Mouse (Mus musculus) embryonic facial prominence, embryonic 11.5 days (tissue): ENCODE data around the gene Eif3d. TPM values are rescaled to one million over a fixed set of nuclear protein-coding genes. Genes with fewer than 3 reads are reported as not detected.
A peak's percentile ranks its signal among the peaks of the same experiment; 100 is the strongest.

Experiments used
- ATAC-seq: fragments of 200-750 bp; cut with Nextera tagmentation; replicated peaks from 2 replicates; pipeline ENCODE4 v1.8.0; 2017; ENCODE audit warnings: low read depth; ENCODE audit not compliant: insufficient number of reproducible peaks, low FRiP score, low TSS enrichment
- DNase-seq: peaks from one replicate; pipeline ENCODE4 v3.0.0-alpha.2; 2015; ENCODE audit warnings: low spot score
- H3K27ac ChIP-seq: fragments of 300-500 bp; sonication (generic); replicated peaks from 2 replicates; pipeline ENCODE4 v1.5.1; 2014; ENCODE audit warnings: mild to moderate bottlenecking, low read depth, low read length, control low read depth
- H3K27me3 ChIP-seq: fragments of 300-500 bp; sonication (generic); 2 replicates; pipeline ENCODE4 v1.6.1; 2014; ENCODE audit warnings: mild to moderate bottlenecking, low read length, moderate library complexity, mixed read lengths; ENCODE audit not compliant: control insufficient read depth, insufficient read depth
- H3K36me3 ChIP-seq: fragments of 300-500 bp; sonication (generic); replicated peaks from 2 replicates; pipeline ENCODE4 v1.6.1; 2014; ENCODE audit warnings: low read depth, mild to moderate bottlenecking, low read length, moderate library complexity, mixed read lengths; ENCODE audit not compliant: control insufficient read depth, insufficient read depth
- H3K4me1 ChIP-seq: fragments of 300-500 bp; sonication (generic); 2 replicates; pipeline ENCODE4 v1.6.1; 2014; ENCODE audit warnings: low read length, mixed read lengths; ENCODE audit not compliant: control insufficient read depth, insufficient read depth
- H3K4me2 ChIP-seq: fragments of 300-500 bp; sonication (generic); 2 replicates; pipeline ENCODE4 v1.6.1; 2014; ENCODE audit warnings: low read depth, mild to moderate bottlenecking, control low read depth, low read length, moderate library complexity
- H3K4me3 ChIP-seq: fragments of 300-500 bp; sonication (generic); 2 replicates; pipeline ENCODE4 v1.5.1; 2014; ENCODE audit warnings: low read depth, low read length, control low read depth
- H3K9ac ChIP-seq: fragments of 300-500 bp; sonication (generic); replicated peaks from 2 replicates; pipeline ENCODE4 v1.6.1; 2014; ENCODE audit warnings: mild to moderate bottlenecking, control low read depth, low read length
- H3K9me3 ChIP-seq: fragments of 300-500 bp; sonication (generic); replicated peaks from 2 replicates; pipeline ENCODE4 v1.6.1; 2016; ENCODE audit warnings: mild to moderate bottlenecking, low read length, inconsistent platforms, mixed read lengths; ENCODE audit not compliant: control insufficient read depth
- WGBS: fragments of 180-500 bp; shearing (Covaris S2); extraction: QIAGEN DNeasy Blood & Tissue Kit; methylation state at CpG from one replicate; pipeline ENCODE4 v1.1.7; 2014; 5-methylcytosine and 5-hydroxymethylcytosine counted together
- polyA plus RNA-seq: library from polyadenylated mRNA; unstranded; fragments of >200 nt; fragmentation: Nextera tagmentation; extraction: Ambion mirVana; gene quantifications from 2 replicates; pipeline ENCODE4 v1.2.1, GENCODE M21; 2014

Eif3d gene
- polyA plus RNA-seq, 1 experiment from 2014 or later, result 246 TPM

GRCm38 (mm10) chr15:77922710-77923109 lies 47.9 kb downstream of the Eif3d start:
- H3K27me3 ChIP-seq, result no peaks in the 10 kb centered on the region
- ATAC-seq, result no peak
- H3K4me1 ChIP-seq, result peaks cover 3% of the 10 kb centered on the region; the same call in 1 of the 2 replicates
- H3K9me3 ChIP-seq, result no peaks in the 10 kb centered on the region
- no peak overlapping the region for H3K9ac ChIP-seq
- 85% methylated on average over 9 of the region's 9 CpGs for WGBS
- no peak overlapping the region for H3K4me3 ChIP-seq
- H3K36me3 ChIP-seq, result peaks cover 4% of the 10 kb centered on the region
- DNase-seq, result no peak
- H3K4me2 ChIP-seq, result no peak overlapping the region
- H3K27ac ChIP-seq, result no peak overlapping the region

- WGBS, result 91% methylated on average over 6 of the region's 6 CpGs
- H3K27me3 ChIP-seq, result no peaks in the 10 kb centered on the region
- no peak overlapping the region for H3K9ac ChIP-seq
- DNase-seq (no peak), ATAC-seq (no peak)
- no peak overlapping the region for H3K27ac ChIP-seq
- no peaks in the 10 kb centered on the region for H3K4me1 ChIP-seq
- H3K36me3 ChIP-seq, result peaks cover 4% of the 10 kb centered on the region
- H3K4me3 ChIP-seq, result no peak overlapping the region
- H3K4me2 ChIP-seq, result no peak overlapping the region
- H3K9me3 ChIP-seq, result no peaks in the 10 kb centered on the region
These were observed 49.0 kb downstream of the Eif3d start for GRCm38 (mm10) chr15:77921636-77922035.

GRCm38 (mm10) chr15:77920511-77921462 lies 49.8 kb downstream of the Eif3d start:
- Histone ChIP-seq H3K4me3 (no peak overlapping the region), H3K4me2 (no peak overlapping the region), H3K27ac (no peak overlapping the region), H3K9me3 (no peaks in the 10 kb centered on the region), H3K27me3 (no peaks in the 10 kb centered on the region), H3K9ac (no peak overlapping the region), H3K4me1 (no peaks in the 10 kb centered on the region), H3K36me3 (peaks cover 4% of the 10 kb centered on the region)
- DNase-seq (peak; percentile 50), ATAC-seq (no peak)
- WGBS, result 73% methylated on average over 10 of the region's 10 CpGs

- Histone ChIP-seq H3K9ac (no peak overlapping the region), H3K9me3 (no peaks in the 10 kb centered on the region), H3K4me3 (no peak overlapping the region), H3K36me3 (peaks cover 9% of the 10 kb centered on the region), H3K27me3 (no peaks in the 10 kb centered on the region), H3K4me2 (no peak overlapping the region), H3K27ac (no peak overlapping the region), H3K4me1 (no peaks in the 10 kb centered on the region)
- DNase-seq (no peak), ATAC-seq (no peak)
- WGBS, result 90% methylated on average over 12 of the region's 12 CpGs
These were observed 51.2 kb downstream of the Eif3d start for GRCm38 (mm10) chr15:77919441-77919840.

GRCm38 (mm10) chr15:77916851-77917544 lies 53.6 kb downstream of the Eif3d start:
- no peak overlapping the region for H3K9ac ChIP-seq
- H3K4me2 ChIP-seq, result no peak overlapping the region
- no peaks in the 10 kb centered on the region for H3K4me1 ChIP-seq
- no peaks in the 10 kb centered on the region for H3K27me3 ChIP-seq
- no peak overlapping the region for H3K4me3 ChIP-seq
- peaks cover 5% of the 10 kb centered on the region for H3K36me3 ChIP-seq
- ATAC-seq (no peak), DNase-seq (peak; percentile 95)
- WGBS, result 42% methylated on average over 8 of the region's 8 CpGs
- no peak overlapping the region for H3K27ac ChIP-seq
- H3K9me3 ChIP-seq, result no peaks in the 10 kb centered on the region

GRCm38 (mm10) chr15:77915287-77915686 lies 55.3 kb downstream of the Eif3d start:
- WGBS, result 94% methylated on average over 4 of the region's 4 CpGs
- no peak overlapping the region for H3K4me2 ChIP-seq
- no peak overlapping the region for H3K4me3 ChIP-seq
- no peaks in the 10 kb centered on the region for H3K9me3 ChIP-seq
- no peak overlapping the region for H3K27ac ChIP-seq
- DNase-seq (no peak), ATAC-seq (no peak)
- no peaks in the 10 kb centered on the region for H3K27me3 ChIP-seq
- H3K36me3 ChIP-seq, result peaks cover 5% of the 10 kb centered on the region; the same call in 1 of the 2 replicates
- H3K4me1 ChIP-seq, result no peaks in the 10 kb centered on the region
- H3K9ac ChIP-seq, result no peak overlapping the region

- no peak for ATAC-seq
- H3K4me1 ChIP-seq, result no peaks in the 10 kb centered on the region
- peaks cover 5% of the 10 kb centered on the region; the same call in 1 of the 2 replicates for H3K36me3 ChIP-seq
- no peaks in the 10 kb centered on the region for H3K27me3 ChIP-seq
- DNase-seq, result no peak
- no peak overlapping the region for H3K4me3 ChIP-seq
- 96% methylated on average over 3 of the region's 3 CpGs for WGBS
- H3K27ac ChIP-seq, result no peak overlapping the region
- H3K9ac ChIP-seq, result no peak overlapping the region
- H3K4me2 ChIP-seq, result no peak overlapping the region
- no peaks in the 10 kb centered on the region for H3K9me3 ChIP-seq
These were observed 56.1 kb downstream of the Eif3d start for GRCm38 (mm10) chr15:77914507-77914906.

GRCm38 (mm10) chr15:77913054-77913453 lies 57.6 kb downstream of the Eif3d start:
- Histone ChIP-seq H3K36me3 (peaks cover 5% of the 10 kb centered on the region; the same call in 1 of the 2 replicates), H3K9me3 (no peaks in the 10 kb centered on the region), H3K27ac (no peak overlapping the region), H3K4me3 (no peak overlapping the region), H3K4me2 (no peak overlapping the region), H3K27me3 (no peaks in the 10 kb centered on the region), H3K4me1 (no peaks in the 10 kb centered on the region), H3K9ac (no peak overlapping the region)
- WGBS, result 84% methylated on average over 8 of the region's 8 CpGs
- no peak for ATAC-seq
- no peak for DNase-seq
